Mouse (Mus musculus) neural tube, embryonic 15.5 days (tissue): ENCODE data around the gene Zfp605. TPM values are rescaled to one million over a fixed set of nuclear protein-coding genes. Genes with fewer than 3 reads are reported as not detected.
"Not testable (repeated sequence)": the region's sequence is repeated elsewhere in the genome, so short reads cannot be mapped to it uniquely, and the experiment has no call there.

ENCODE experiments used
- ATAC-seq: fragments of 200-750 bp; cut with Nextera tagmentation; 2 replicates; pipeline ENCODE4 v1.8.0; 2017; ENCODE audit warnings: mild to moderate bottlenecking, moderate TSS enrichment, moderate library complexity; ENCODE audit not compliant: low FRiP score
- H3K27ac ChIP-seq: fragments of 300-500 bp; sonication (generic); replicated peaks from 2 replicates; pipeline ENCODE4 v1.5.1; 2015; ENCODE audit warnings: mild to moderate bottlenecking, inconsistent platforms
- H3K27me3 ChIP-seq: fragments of 300-500 bp; sonication (generic); replicated peaks from 2 replicates; pipeline ENCODE4 v1.6.1; 2015; ENCODE audit warnings: inconsistent platforms
- H3K36me3 ChIP-seq: fragments of 300-500 bp; sonication (generic); 2 replicates; pipeline ENCODE4 v1.6.1; 2015; ENCODE audit warnings: inconsistent platforms
- H3K4me1 ChIP-seq: fragments of 300-500 bp; sonication (generic); 2 replicates; pipeline ENCODE4 v1.6.1; 2015; ENCODE audit warnings: inconsistent platforms
- H3K4me2 ChIP-seq: fragments of 300-500 bp; sonication (generic); 2 replicates; pipeline ENCODE4 v1.6.1; 2015; ENCODE audit warnings: inconsistent platforms, mild to moderate bottlenecking, moderate library complexity
- H3K4me3 ChIP-seq: fragments of 300-500 bp; sonication (generic); replicated peaks from 2 replicates; pipeline ENCODE4 v1.5.1; 2015; ENCODE audit warnings: mild to moderate bottlenecking, inconsistent platforms
- H3K9ac ChIP-seq: fragments of 300-500 bp; sonication (generic); replicated peaks from 2 replicates; pipeline ENCODE4 v1.6.1; 2015; ENCODE audit warnings: mild to moderate bottlenecking, inconsistent platforms
- H3K9me3 ChIP-seq: fragments of 300-500 bp; sonication (generic); replicated peaks from 2 replicates; pipeline ENCODE4 v1.6.1; 2016; ENCODE audit warnings: inconsistent platforms
- whole genome bisulfite sequencing: fragments of 180-500 bp; shearing (Covaris S2); methylation state at CpG from one replicate; pipeline ENCODE4 v1.1.7; 2015; ENCODE audit warnings: mixed read lengths; 5-methylcytosine and 5-hydroxymethylcytosine counted together
- polyA plus RNA-seq: library from polyadenylated mRNA; unstranded; fragments of >200 nt; fragmentation: Nextera tagmentation; extraction: Ambion mirVana; gene quantifications from 2 replicates; pipeline ENCODE4 v1.2.1, GENCODE M21; 2015

Gene Zfp605
- polyA plus RNA-seq, 1 experiment from 2014 or later = 13.0 TPM

DNA sequence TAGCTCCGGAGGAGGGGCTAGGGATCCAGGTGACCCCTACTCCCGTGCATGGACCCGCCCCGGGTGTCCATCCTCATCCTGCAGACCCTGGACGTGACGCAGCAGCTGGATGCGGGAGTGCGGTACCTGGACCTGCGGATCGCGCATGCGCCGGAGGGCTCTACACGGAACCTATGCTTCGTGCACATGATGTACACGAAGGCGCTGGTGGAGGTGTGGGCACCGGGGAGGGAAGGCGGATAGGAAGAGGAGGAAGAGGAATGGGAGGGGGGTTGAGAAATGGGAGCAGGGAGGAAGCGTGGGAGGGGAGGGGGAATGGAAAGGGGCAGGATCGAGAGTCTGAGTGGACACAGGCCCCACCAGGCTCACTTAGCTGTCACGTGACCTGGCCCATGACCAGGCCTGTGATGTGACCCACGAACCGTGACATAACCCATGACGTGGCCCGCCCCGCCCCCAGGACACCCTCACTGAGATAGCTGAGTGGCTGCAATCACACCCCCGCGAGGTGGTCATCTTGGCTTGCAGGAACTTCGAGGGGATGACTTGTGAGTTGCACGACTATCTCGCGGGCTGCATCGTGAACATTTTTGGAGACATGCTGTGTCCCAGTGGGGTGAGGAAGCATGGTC is 8.1 kb upstream of the Zfp605 start:
- peak overlapping the region; percentile 18; the same call in 1 of the 2 replicates for H3K27ac ChIP-seq
- peak overlapping the region; percentile 50 for H3K9ac ChIP-seq
- H3K4me3 ChIP-seq = peak overlapping the region; percentile 44
- peaks cover 37% of the 10 kb centered on the region for H3K4me1 ChIP-seq
- peaks cover 42% of the 10 kb centered on the region for H3K36me3 ChIP-seq
- peak; percentile 72 for ATAC-seq
- H3K27me3 ChIP-seq = no peaks in the 10 kb centered on the region
- 23% methylated on average over 34 of the region's 34 CpGs for WGBS
- H3K4me2 ChIP-seq = peak overlapping the region; percentile 86
- no peaks in the 10 kb centered on the region for H3K9me3 ChIP-seq

GRCm38 (mm10) chr5:110102429-110102828 is 7.5 kb upstream of the Zfp605 start:
- no peak for ATAC-seq
- peak overlapping the region; percentile 86 for H3K4me2 ChIP-seq
- no peak overlapping the region for H3K27ac ChIP-seq
- WGBS = 96% methylated on average over 13 of the region's 13 CpGs
- peaks cover 42% of the 10 kb centered on the region for H3K36me3 ChIP-seq
- no peak overlapping the region for H3K4me3 ChIP-seq
- no peaks in the 10 kb centered on the region for H3K27me3 ChIP-seq
- no peak overlapping the region for H3K9ac ChIP-seq
- peaks cover 41% of the 10 kb centered on the region for H3K4me1 ChIP-seq
- H3K9me3 ChIP-seq = no peaks in the 10 kb centered on the region

GRCm38 (mm10) chr5:110102853-110103625 is 6.9 kb upstream of the Zfp605 start:
- ATAC-seq = no peak
- WGBS = 94% methylated on average over 19 of the region's 19 CpGs
- H3K27ac ChIP-seq = no peak overlapping the region
- no peak overlapping the region for H3K9ac ChIP-seq
- H3K27me3 ChIP-seq = no peaks in the 10 kb centered on the region
- no peaks in the 10 kb centered on the region for H3K9me3 ChIP-seq
- peaks cover 41% of the 10 kb centered on the region for H3K4me1 ChIP-seq
- peaks cover 42% of the 10 kb centered on the region for H3K36me3 ChIP-seq
- H3K4me3 ChIP-seq = no peak overlapping the region
- no peak overlapping the region for H3K4me2 ChIP-seq

- WGBS = 97% methylated on average over 27 of the region's 27 CpGs
- Histone ChIP-seq H3K9ac (no peak overlapping the region), H3K9me3 (no peaks in the 10 kb centered on the region), H3K27ac (no peak overlapping the region), H3K36me3 (peaks cover 42% of the 10 kb centered on the region), H3K4me2 (no peak overlapping the region), H3K27me3 (no peaks in the 10 kb centered on the region), H3K4me1 (peaks cover 45% of the 10 kb centered on the region), H3K4me3 (no peak overlapping the region)
- ATAC-seq = no peak
These were observed 5.8 kb upstream of the Zfp605 start for GRCm38 (mm10) chr5:110103901-110104615.

DNA sequence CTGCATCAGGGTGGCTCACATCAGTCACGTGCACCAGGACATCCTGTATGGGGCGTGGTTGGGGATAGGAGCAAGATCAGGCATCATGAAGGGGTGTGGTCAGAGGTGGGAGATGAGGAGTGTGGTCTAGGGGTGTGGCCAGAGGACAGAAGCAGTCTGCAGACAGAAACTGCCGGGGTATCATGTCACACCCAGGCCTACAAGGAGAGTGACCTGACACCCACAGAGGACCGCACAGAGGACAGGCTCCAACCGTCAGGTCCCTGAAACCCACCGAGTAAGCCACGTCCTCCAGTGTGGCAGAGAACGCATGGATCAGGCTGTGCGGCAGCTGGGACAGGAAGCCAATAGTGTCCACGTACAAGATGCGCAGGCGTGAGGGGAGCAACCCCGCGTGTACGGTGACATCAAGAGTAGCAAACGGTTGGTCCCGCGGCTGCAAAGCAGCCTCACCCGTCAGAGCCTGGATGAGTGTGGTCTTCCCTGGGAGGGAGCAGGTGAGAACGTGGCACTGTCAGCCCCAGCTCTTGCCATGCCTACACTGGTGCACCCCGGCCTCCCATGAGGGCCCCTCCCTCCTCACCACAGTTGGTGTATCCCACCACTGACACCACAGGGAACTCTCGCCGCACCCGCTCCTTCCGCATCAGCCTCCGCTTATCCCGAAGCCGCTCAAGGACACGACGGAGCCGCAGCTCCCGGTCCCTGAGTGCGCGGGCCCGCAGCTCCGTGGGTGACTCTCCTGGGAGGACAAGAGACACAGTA is 5.1 kb upstream of the Zfp605 start:
- Histone ChIP-seq H3K4me2 (no peak overlapping the region), H3K27me3 (no peaks in the 10 kb centered on the region), H3K9me3 (no peaks in the 10 kb centered on the region), H3K9ac (no peak overlapping the region), H3K27ac (no peak overlapping the region), H3K4me3 (no peak overlapping the region), H3K4me1 (peaks cover 45% of the 10 kb centered on the region), H3K36me3 (peaks cover 42% of the 10 kb centered on the region)
- 96% methylated on average over 36 of the region's 36 CpGs for WGBS
- no peak for ATAC-seq

DNA sequence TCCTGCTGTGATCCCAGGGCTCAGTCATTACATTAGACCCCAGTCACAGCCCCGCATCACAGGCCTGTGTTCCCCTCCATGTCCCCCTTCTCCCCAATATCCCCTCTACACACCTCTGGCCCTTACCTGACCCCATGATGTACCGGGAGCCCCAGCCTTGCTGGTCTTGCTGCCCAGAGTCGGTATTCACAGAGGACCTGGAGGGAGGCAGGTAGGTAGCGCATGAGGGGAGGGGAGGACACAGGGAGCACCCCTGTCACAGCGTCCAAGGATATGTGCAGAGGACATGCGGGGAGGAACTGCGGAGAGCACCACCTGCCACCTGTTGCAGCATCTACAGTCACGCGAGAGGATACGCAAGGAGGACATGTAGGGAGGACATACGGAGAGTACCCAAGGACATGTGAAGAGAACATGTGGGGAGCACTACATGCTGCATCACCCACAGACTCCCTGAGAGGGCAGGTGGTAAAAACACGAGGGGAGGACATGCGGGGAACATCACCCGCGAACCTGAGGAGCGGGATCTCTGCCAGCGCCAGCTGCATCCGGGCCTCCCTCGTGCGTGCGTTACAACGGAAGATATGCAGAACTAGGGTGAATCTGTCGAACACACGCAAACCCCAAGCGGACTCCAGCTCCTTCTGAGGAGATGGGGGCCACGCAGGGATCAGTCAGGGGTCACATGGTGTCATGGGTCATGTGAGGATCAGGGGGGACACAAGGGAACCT is 3.6 kb upstream of the Zfp605 start:
- peak overlapping the region; percentile 93 for H3K4me2 ChIP-seq
- no peaks in the 10 kb centered on the region for H3K9me3 ChIP-seq
- no peak for ATAC-seq
- no peaks in the 10 kb centered on the region for H3K27me3 ChIP-seq
- peaks cover 42% of the 10 kb centered on the region for H3K36me3 ChIP-seq
- peaks cover 40% of the 10 kb centered on the region for H3K4me1 ChIP-seq
- peak overlapping the region; percentile 75 for H3K9ac ChIP-seq
- H3K4me3 ChIP-seq = peak overlapping the region; percentile 78
- no peak overlapping the region for H3K27ac ChIP-seq
- 94% methylated on average over 26 of the region's 26 CpGs for WGBS

DNA sequence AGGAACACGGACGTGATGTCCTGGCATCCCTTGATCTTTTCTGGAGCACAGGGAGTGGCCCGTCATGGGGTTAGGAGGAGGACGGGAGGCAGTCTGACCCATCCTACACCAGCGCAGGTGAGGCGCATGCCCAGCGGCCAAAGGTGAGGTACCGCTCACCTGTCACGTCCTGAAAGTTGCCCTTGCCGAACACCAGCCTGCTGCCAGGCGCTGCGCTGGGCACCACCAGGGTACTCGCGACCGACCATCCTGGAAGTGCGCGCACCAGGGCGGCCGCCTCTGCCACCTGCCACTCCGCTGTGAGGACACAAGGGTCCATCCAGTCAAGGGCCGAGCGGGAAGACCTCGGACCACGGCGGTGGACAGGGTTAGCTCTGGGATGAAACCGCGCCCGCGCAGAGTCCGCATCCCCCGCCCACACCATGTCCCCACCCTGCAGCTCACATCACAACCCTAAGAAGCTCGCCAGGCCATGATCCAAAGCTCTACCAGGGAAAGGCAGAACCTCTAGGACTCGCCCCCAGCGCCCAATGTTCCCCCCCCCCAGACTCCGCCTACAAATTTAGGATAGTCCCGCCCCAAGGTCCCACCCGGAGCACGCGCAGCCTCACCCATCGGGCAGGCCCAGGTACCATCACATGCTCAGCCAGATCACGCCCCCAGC is 2.9 kb upstream of the Zfp605 start:
- Histone ChIP-seq H3K4me2 (peak overlapping the region; percentile 93), H3K9ac (peak overlapping the region; percentile 75), H3K36me3 (peaks cover 46% of the 10 kb centered on the region), H3K4me1 (peaks cover 33% of the 10 kb centered on the region), H3K4me3 (peak overlapping the region; percentile 78), H3K27ac (peak overlapping the region; percentile 98), H3K9me3 (no peaks in the 10 kb centered on the region), H3K27me3 (no peaks in the 10 kb centered on the region)
- WGBS = 14% methylated on average over 39 of the region's 41 CpGs
- ATAC-seq = peak; percentile 14

GRCm38 (mm10) chr5:110107581-110108304 is 2.1 kb upstream of the Zfp605 start, which contains the start of gene Gtpbp6:
Gene Gtpbp6 (minus strand): TSS chr5:110108197.
- H3K36me3 ChIP-seq = peaks cover 46% of the 10 kb centered on the region
- no peaks in the 10 kb centered on the region for H3K9me3 ChIP-seq
- H3K4me3 ChIP-seq = peak within 1 kb of the TSS; percentile 78
- WGBS = under 1% methylated on average over 71 of the region's 71 CpGs
- H3K27me3 ChIP-seq = no peaks in the 10 kb centered on the region
- H3K9ac ChIP-seq = peak within 1 kb of the TSS; percentile 75
- H3K27ac ChIP-seq = peak within 1 kb of the TSS; percentile 98
- peak; percentile 80 for ATAC-seq
- peak within 1 kb of the TSS; percentile 93 for H3K4me2 ChIP-seq
- H3K4me1 ChIP-seq = peaks cover 29% of the 10 kb centered on the region

- Histone ChIP-seq H3K36me3 (peaks cover 46% of the 10 kb centered on the region), H3K9ac (no peak overlapping the region), H3K4me3 (peak overlapping the region; percentile 78), H3K9me3 (no peaks in the 10 kb centered on the region), H3K4me2 (peak overlapping the region; percentile 93), H3K27ac (peak overlapping the region; percentile 98), H3K27me3 (no peaks in the 10 kb centered on the region), H3K4me1 (peaks cover 29% of the 10 kb centered on the region)
- no peak for ATAC-seq
- WGBS = 0% methylated on average over 7 of the region's 7 CpGs
These were observed 1.6 kb upstream of the Zfp605 start for GRCm38 (mm10) chr5:110108305-110108628.

GRCm38 (mm10) chr5:110122380-110122779 is 12.5 kb downstream of the Zfp605 start:
- not testable (repeated sequence) for H3K4me3 ChIP-seq, H3K9ac ChIP-seq, H3K9me3 ChIP-seq, H3K27me3 ChIP-seq, H3K27ac ChIP-seq, H3K4me2 ChIP-seq, H3K4me1 ChIP-seq, ATAC-seq
- 80% methylated on average over 3 of the region's 3 CpGs for WGBS
- peaks cover 77% of the 10 kb centered on the region for H3K36me3 ChIP-seq
